Mouse (Mus musculus): ENCODE data around the gene Rabep1. TPM values are rescaled to one million over a fixed set of nuclear protein-coding genes. Genes with fewer than 3 reads are reported as not detected.
"Not testable (repeated sequence)": the region's sequence is repeated elsewhere in the genome, so short reads cannot be mapped to it uniquely, and the experiment has no call there.

Gene Rabep1
- total RNA-seq, 2 experiments from 2014 or later: 115 to 117 TPM

DNA sequence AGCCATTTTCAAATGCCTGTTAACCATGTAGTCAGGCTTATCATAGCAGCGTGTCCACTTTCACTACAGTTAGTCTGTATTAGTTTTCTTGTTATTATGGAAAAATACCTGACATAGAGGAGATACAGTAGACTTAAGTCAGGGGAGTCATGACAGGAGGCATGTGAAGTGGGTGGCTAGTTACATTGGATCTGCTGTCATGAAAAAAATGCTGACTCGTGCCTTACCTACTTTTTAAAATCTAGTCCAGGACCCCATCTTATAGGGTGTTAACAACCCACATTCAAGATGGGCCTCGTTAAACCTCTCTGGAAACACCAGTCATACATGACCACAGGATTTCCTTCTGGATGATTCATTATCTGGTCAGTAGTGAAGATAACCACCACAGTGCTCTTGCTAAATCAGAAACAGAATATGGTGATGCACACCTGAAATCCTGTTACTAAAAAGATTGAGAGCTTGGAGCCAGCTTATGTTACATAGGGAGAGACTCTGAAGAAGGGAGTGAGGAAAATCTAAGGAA lies 38.4 kb downstream of the Rabep1 start:
- DNase-seq (ENCODE audit: low spot score in 2 of 2): no peak

DNA sequence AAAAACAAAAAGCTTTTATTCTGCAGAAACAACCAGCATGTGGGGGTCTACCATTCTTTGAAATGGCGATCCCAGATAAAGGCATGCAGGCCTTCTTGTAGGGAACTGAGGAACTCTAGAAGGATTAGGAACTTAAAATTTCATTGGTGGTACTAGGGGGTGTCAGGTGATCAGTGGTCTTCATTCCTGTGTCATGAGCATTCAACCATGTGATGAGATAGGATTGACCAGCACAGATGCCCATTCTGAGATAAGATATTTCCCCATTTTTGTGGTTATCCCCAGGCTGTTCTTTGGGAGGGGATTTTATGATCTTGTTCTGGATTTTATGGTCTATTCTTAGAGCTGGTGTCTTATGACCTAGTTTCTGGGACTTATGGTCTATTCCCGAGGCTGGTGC lies 46.1 kb downstream of the Rabep1 start:
- DNase-seq (ENCODE audit: low spot score in 2 of 2): no peak

DNA sequence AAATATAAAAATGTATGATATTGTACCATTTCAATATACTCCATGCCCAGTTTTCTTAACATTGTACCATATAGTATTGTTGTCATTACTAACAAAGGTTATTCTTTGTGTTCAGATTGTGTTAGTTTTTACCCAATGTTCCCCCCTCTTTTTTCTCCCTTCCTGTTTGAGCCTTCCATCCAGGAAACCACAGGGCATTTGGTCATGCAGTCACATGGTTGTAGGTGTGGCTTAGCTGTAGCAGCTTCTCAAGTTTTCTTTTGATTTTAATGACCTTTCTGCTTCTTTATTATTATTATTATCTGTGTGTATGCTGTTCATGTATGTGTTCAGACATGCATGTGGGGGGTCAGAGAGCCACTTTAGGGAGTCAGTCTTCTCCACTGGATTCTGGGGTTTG lies 47.0 kb downstream of the Rabep1 start:
- no peak for DNase-seq (ENCODE audit: low spot score in 2 of 2)

DNA sequence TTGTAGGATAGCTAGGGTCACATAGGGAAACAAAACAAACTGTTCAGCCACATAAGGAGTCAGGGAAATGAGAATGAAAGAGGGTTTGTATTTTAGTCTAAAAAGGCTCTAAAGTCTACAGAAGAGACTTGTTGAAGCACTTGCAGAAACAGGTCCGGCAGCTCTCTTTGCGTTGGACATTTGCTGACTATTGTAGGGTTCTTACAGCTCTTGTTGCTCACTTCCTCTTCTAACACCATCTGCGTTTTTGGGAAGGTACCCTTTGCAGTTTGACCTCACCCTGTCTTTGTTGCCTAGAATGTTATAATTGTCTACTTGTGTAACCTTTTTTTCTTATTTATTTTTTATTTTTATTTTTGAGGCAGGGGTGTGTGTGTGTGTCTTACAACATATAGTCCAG lies 53.1 kb downstream of the Rabep1 start:
- DNase-seq (ENCODE audit: low spot score in 2 of 2): no peak

DNA sequence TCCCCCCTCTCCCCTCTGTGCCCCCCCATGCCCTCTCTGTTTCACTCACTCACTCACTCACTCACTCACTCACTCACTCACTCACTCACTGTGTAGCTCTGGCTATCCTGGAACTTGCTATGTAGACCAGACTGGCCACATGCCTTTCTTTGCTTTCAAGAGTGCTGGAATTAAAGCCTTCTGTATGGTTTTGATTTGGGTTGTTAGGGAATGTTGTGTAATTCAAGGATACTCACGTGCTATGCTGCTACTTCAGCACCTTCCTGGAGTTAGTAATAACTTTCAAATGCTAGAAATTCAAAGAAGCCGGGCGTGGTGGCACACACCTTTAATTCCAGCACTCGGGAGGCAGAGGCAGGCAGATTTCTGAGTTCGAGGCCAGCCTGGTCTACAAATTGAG lies 53.6 kb downstream of the Rabep1 start:
- not testable (repeated sequence) for DNase-seq (ENCODE audit: low spot score in 2 of 2)

DNA sequence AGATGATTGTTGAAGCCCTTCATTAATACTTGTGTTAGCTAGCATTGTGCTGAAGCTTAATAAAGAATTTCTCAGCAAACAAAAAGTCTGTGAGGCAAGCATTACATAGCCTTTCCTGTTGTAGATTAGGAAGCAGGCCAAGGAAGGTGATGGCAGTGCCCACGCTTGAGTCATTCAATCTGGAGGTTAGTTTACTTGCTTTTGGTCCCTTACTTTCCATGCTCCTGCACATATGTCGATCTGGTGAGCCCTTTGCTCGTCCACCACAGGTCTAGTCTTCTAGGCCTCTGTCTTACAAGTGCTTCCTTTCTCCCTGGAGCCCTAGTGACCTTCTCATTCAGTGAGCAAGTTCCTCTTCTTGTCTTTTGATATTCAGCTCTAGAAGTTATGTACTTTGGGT lies 62.1 kb downstream of the Rabep1 start:
- no peak for DNase-seq (ENCODE audit: low spot score in 2 of 2)

DNA sequence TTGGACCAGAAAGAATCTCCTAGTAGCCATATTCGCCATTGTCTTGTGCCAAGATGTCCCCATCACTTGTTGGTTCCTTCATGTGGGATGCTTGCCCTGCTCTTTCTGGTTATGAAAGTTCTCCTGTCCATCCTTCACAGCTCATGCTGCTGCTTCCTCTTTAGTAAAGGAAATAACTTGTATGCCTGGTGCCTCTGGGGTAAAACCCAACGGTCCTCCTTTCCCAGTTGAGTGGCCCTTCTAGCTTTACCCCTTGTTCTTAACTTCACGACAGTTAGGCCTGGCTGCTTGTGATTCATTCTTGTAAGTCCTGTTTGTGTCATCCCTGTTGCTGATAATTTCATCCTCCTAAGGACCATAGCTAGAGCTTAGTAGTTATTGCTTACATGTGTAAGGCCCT lies 66.7 kb downstream of the Rabep1 start:
- DNase-seq (ENCODE audit: low spot score in 2 of 2): no peak

DNA sequence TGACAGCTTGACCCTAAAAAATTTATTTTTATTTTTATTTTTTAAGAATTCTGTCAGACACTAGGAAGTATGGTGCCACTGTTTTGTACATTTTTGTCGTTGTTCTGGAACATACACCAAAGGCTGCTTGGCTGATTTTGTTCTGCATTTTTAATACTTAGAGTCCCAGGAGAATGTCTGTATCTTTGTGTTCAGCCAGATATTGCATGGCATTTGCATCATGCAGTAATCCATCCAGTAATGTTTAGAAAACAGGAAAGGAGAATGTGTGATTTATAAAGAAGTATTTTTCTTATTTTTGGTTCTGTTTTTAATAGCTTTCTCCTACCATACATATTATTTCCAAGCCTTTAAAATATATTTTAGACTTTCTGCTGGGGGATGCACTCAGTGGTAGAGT lies 67.3 kb downstream of the Rabep1 start:
- no peak for DNase-seq (ENCODE audit: low spot score in 2 of 2)

DNA sequence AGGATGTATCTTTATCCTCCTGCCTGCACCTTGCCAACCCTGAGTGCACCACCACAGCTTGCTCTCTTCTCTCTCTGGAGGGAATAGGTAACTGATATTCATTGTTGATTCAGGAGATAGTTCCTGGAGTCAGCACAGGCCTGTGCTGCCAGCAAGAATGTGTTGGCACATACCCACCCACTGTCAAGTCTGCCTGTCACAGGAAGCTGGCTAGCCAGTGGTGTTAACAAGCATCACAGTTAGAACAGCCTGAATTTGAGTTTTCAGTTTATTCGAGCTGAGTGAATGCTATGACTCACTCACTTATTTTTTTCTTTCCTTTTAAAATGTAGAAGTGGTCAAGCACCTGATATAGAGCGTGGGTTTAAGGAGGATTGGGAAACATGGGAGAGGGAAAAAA lies 73.3 kb downstream of the Rabep1 start:
- peak in 1 of 2 experiments; percentile 15 for DNase-seq (ENCODE audit: low spot score in 2 of 2)

DNA sequence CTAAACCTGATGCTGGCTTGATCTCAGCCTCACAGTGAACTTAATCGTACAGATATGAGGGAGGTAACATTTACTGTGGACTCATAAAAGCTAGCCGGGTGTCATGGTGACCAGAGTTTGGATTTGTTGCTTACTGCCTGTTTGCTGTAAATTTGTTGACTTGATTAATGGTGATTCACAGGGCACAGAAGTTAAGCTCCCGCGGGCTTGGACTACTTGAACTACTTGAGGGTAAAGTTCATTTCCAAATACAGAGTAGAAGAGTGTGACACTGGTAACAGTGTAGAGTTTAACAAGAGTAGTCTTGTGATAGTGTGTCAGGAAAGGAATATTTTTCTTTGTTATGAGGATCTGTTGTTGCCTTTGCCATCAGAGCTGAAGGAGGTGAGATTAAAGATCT lies 74.9 kb downstream of the Rabep1 start:
- no peak for DNase-seq (ENCODE audit: low spot score in 2 of 2)

DNA sequence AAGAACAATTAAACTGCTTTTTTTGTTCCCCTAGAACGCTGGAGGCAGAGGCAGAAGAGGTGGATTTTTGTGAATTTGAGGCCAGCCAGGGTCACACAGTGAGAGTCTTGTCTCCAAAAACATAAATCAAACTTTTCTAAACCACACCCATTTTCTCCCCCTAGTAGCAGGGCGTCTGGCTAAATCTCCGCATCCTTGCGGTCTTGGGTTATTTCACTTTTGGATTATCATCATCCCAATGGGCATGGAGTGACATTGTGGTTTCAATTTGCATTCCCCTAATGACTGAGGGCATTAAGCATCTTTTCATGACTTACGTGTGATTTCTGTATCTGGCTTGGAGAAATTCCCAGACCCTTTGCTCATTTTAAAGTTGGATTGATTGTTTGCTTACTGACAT lies 86.9 kb downstream of the Rabep1 start:
- no peak for DNase-seq (ENCODE audit: low spot score in 2 of 2)

DNA sequence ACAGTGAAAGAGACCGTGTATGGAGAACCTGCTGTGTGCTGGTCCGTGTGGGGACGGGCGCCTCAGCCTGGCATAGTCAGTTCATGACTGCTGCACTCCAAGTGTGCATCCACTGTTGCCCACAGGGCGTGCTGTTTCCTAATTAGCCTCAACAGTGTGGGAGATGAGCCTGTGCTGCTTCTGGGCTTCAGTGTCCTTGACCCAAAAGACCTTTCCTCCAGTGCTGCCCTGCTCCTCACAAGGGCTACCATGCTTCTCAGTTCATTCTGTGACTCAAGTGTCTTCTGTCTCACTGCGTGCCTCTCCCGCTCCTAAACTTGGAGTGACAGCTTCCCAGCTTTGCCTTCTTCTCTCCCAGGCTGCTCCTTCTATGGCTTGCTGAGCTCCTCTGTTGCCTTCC lies 90.7 kb downstream of the Rabep1 start:
- no peak for DNase-seq (ENCODE audit: low spot score in 2 of 2)

DNA sequence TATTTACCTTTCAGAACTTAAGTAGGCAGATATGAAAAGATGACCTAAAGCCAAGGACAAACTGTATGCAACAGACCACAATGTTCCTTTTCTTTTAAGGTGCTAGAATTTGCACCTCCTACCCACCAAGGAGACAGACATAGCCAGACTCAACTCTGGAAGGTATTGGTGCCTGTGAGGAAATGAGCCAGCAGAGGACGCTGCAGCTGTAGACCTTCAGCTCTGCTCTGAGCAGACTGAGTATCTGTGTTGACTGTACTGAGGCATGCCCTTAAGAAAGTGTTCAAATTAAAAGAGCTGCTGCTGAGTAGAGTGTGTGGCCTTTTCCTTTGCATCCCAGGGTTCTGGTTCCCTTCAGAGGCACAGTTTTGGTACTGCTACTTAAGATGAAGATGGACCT lies 98.0 kb downstream of the Rabep1 start:
- DNase-seq (ENCODE audit: low spot score in 2 of 2): no peak

DNA sequence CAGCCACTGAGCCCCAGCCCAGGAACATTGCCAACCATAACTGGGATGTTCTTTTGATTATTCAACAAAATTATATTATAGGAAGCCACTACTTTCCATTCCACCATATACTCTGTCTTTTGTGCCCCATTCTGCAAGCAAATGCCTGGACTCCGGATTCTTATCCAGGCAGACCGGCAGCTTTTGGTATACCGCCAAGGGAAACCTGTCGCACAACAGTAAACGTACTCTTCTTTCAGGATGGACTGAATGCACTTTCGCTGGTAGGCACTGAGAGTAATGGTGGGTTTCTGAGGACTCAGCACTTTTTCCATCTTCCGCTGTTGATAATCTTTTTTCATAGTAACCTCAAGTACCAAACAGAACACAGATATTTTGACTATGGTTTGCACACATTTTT lies 99.1 kb downstream of the Rabep1 start:
- DNase-seq (ENCODE audit: low spot score in 2 of 2): no peak

DNA sequence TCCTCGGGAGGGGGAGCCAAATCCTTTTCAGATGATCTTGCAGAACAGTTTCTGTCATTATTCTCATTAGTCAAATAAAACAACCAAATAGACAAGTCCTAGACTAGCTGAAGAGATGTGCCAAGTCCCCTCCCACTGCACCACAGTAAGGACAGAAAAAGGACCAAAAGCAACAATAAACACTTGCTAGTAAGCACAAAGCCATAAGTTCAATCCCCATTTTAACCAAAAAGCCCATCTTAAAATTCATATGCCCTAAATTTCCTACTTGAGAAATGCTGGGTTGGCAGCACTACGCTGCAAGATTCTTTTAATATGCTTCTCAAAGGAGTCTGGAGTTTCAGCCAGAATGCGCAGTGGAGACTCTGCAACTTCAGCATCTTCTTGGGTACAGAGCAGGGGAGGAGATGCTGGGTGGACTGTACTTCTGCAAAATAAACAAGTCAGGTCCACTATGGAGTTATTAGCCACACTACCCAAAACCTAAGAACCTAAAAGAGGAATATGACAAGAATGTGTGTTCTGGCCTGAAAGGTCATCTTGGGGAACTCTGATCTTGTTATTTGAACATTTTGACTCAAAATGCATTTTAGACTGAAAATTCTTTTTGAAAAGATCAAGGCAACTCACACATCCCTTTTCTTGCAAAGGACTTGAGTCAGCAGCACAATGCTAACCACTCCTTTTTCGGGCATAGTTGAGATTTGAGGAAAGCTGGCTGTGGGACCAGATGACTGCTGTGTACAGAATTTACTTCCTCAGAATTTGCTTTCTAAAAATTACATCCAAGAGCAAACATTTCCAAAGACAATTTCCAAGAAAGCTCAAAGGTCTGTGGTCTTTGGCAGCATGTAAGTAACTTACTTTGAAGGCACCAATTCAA lies 100.6 kb downstream of the Rabep1 start:
- DNase-seq (ENCODE audit: low spot score in 2 of 2): no peak

DNA sequence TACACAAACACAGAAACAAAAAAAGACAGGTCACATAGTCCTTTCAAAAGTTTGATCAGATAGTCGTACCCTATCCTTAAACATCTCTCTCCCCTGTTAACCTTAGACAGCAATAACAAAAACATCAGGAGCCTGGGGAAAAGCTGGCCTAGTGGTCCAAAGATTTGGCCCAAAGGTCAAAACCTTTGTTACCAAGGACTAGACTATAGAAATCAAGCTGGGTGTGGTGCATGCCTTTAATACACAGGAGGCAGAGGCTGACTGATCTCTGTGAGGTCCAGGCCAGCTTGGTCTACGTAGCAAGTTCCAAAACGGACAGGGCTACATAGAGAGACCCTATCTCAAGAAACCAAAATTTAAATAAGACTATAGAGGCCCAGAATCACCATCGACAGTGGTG lies 110.1 kb downstream of the Rabep1 start:
- DNase-seq (ENCODE audit: low spot score in 2 of 2): no peak

DNA sequence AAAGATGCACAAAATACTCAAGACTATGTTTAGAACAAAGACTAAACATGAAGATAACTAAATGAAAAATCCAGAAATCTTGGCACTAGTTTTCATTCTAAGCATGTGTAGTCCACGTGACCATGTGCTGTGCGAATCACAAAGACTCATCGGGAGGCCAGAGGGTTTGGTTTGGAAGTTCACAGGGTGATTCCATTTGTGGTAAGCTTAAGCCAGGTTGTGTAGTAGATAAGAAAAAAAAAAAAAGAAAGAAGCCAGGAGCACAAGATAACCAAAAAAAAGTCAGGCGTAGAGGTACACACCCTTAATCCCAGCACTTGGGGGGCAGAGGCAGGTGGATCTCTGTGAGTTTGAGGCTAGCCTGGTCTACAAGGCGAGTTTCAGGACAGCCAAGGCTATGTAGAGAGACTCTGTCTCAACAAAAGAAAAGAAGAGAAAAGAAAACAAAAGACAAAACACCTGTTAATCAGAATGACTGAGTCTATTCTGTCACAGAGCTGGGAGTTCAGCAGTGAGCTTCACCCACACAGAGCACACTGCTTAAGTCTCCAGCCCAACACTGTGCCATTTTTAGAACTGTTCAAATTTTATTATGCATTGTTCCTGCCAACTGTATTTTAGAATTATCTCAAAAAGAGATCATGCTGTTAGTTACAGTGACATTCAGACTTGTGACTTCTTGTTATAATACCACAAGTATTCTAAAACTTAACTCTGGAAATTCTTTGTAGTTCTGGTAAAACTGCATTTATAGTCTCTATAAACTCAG lies 116.4 kb downstream of the Rabep1 start:
- no peak for DNase-seq (ENCODE audit: low spot score in 2 of 2)

DNA sequence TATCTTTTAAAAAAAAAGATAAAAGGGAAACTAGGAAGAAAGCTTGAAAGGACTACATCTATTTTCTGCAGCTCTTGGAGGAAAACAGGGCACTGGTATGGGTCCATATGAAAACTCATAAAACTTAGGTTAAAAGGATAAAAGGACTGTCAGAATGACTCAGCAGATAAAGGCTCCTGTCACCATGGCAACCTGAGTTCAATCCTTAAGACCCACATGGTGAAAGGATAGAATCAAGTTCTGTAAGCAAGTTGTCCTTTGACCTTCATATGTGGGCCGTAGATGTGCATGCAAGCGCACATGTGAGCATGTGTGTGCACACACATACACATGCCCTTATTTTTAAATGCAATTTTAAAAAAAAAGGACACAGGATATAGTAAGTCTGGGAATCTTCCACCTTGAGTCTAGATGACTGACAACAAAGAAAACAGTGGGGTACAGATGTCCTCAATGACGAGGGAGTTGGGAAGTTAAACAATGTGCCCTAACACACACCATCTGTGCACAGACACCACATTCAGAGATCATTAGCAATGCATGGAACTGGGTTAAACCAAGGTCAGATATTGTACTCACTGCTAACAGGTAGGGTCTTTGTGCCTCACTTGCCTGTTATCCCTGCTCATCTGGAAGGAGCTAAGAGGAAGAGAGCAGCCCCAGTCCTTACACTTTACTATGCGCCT lies 119.8 kb downstream of the Rabep1 start:
- DNase-seq (ENCODE audit: low spot score in 2 of 2): no peak

DNA sequence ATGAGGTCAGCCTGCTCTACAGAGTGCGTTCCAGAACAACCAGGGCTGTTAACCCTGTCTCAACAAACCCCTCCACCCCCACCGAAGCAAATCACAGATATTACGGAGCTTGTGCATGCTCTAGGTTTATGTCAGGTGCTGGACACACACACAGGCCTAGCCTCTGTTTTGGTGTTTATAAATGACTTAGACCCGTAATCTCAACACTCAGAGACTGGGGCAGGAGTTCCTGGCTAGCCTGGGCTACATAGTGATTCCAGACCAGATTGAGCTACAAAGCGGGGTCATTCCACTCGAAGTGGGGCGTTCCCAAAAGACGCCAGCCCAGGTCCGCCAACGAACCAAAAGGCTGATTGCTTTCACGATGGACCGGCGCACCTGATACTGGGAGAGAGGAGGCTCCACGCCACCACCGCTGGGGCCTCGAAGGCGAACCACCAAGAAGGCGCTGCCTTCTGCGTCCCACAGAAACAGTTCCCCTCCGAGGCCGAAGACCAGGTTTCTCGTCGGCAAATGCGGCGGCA lies 124.8 kb downstream of the Rabep1 start:
- DNase-seq (ENCODE audit: low spot score in 2 of 2): no peak

DNA sequence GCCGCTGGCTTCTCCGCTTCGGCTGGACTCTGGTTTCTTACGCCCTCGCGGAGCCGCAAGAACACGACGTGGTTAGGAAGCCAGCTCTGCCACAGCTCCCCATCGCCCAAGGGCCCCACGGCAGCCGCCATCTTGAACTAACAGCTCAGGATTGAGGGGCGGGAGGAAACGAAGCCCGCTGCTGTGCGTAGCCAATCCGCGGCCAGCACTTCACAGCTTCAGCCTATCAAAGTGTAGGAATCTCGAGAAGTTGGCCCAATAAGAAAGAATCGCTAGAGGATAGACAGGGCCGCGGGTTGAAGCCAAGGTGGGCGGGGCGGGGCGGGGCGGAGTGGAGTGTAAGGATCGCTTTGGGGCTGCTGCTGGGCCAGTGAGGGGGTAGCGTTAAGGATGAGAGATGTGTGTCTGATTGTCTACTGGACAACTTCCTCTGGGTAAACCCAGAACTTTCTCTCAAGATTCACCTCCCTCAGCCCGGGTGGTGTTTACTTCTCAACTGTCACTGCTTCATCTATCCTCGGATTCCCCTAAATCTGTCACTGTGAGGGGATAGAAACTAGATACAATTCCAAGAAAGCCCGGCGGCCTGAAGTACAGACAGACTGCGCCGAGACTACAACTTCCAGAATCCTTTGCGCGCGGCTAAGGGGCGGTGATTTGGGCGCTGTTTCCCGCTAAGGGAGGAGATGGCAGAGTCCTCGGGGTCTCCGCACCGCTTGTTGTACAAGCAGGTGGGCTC lies 125.4 kb downstream of the Rabep1 start, which contains the start of the genes Nup88 and Rpain:
Gene Nup88, minus strand, starts transcription at position 153 of the 739 bp plus-strand sequence.
Gene Rpain, plus strand, starts transcription at position 393 of the 739 bp plus-strand sequence.
- DNase-seq (ENCODE audit: low spot score in 2 of 2): peak; percentile 91 to 94

Data from layer of hippocampus, postnatal 10 days (tissue).